Mouse (Mus musculus) liver, embryonic 14.5 days (tissue): ENCODE data around the gene Nrip1. TPM values are rescaled to one million over a fixed set of nuclear protein-coding genes. Genes with fewer than 3 reads are reported as not detected.
"Not testable (repeated sequence)": the region's sequence is repeated elsewhere in the genome, so short reads cannot be mapped to it uniquely, and the experiment has no call there.

ENCODE experiments used
- ATAC-seq: fragments of 200-750 bp; cut with Nextera tagmentation; 2 replicates; pipeline ENCODE4 v1.8.0; 2017; ENCODE audit warnings: moderate number of reproducible peaks, mild to moderate bottlenecking, moderate library complexity; ENCODE audit not compliant: insufficient read depth
- DNase-seq, 3 experiments: peaks; one replicate each; pipeline ENCODE4 v3.0.0-alpha.2; 2012 to 2013; ENCODE audit warnings: low read depth in 3 of 3, low spot score in 3 of 3
- H3K27ac ChIP-seq: fragments of 300-500 bp; sonication (generic); 2 replicates; pipeline ENCODE4 v1.5.1; 2014; ENCODE audit warnings: moderate library complexity, mild to moderate bottlenecking, control low read depth, inconsistent platforms
- H3K27me3 ChIP-seq: fragments of 300-500 bp; sonication (generic); 2 replicates; pipeline ENCODE4 v1.6.1; 2014; ENCODE audit warnings: mild to moderate bottlenecking, low read length, moderate library complexity; ENCODE audit not compliant: control insufficient read depth, insufficient read depth
- H3K36me3 ChIP-seq: fragments of 300-500 bp; sonication (generic); replicated peaks from 2 replicates; pipeline ENCODE4 v1.6.1; 2014; ENCODE audit warnings: low read depth; ENCODE audit not compliant: control insufficient read depth, insufficient read depth
- H3K4me1 ChIP-seq, 2 experiments: fragments of 200-500 bp in 1 of 2; fragments of 300-500 bp in 1 of 2; sonication (generic) in 1 of 2; replicated peaks; 2 replicates each; pipeline ENCODE4 v1.6.1; 2012 to 2014; ENCODE audit warnings: antibody characterized with exemption in 1 of 2, inconsistent platforms in 1 of 2, low read length in 1 of 2; ENCODE audit not compliant: control insufficient read depth in 2 of 2, insufficient read depth in 2 of 2
- H3K4me2 ChIP-seq: fragments of 300-500 bp; sonication (generic); 2 replicates; pipeline ENCODE4 v1.6.1; 2014; ENCODE audit warnings: low read depth, mild to moderate bottlenecking, control low read depth, moderate library complexity
- H3K4me3 ChIP-seq, 2 experiments: fragments of 200-500 bp in 1 of 2; fragments of 300-500 bp in 1 of 2; sonication (generic) in 1 of 2; 2 replicates each; pipeline ENCODE4 v1.5.1; 2012 to 2014; ENCODE audit warnings: low read depth in 2 of 2, low read length in 2 of 2, mild to moderate bottlenecking in 2 of 2, control low read depth in 1 of 2, inconsistent platforms in 1 of 2, moderate library complexity in 1 of 2; ENCODE audit not compliant: insufficient read depth in 1 of 2
- H3K9ac ChIP-seq: fragments of 300-500 bp; sonication (generic); replicated peaks from 2 replicates; pipeline ENCODE4 v1.6.1; 2014; ENCODE audit warnings: mild to moderate bottlenecking, control low read depth, moderate library complexity
- H3K9me3 ChIP-seq: fragments of 300-500 bp; sonication (generic); 2 replicates; pipeline ENCODE4 v1.6.1; 2016; ENCODE audit warnings: low read length, mixed read lengths; ENCODE audit not compliant: control insufficient read depth
- CTCF ChIP-seq: IDR thresholded peaks from 2 replicates; pipeline ENCODE4 v1.5.1; 2016; ENCODE audit warnings: antibody characterized with exemption, low read depth, control low read depth
- EP300 ChIP-seq: IDR thresholded peaks from 2 replicates; pipeline ENCODE4 v1.6.1; 2016; ENCODE audit warnings: antibody characterized with exemption, low read depth
- WGBS: fragments of 180-500 bp; shearing (Covaris S2); extraction: QIAGEN DNeasy Blood & Tissue Kit; methylation state at CpG from one replicate; pipeline ENCODE4 v1.1.7; 2014; ENCODE audit not compliant: insufficient replicate concordance; 5-methylcytosine and 5-hydroxymethylcytosine counted together
- polyA plus RNA-seq, 2 experiments: library from polyadenylated mRNA; depleted of rRNA in 1 of 2; stranded (reverse) in 1 of 2; unstranded in 1 of 2; fragments of >200 nt; fragmentation: Nextera tagmentation in 1 of 2; extraction: Ambion mirVana in 1 of 2; gene quantifications; 2 replicates each; pipeline versions ENCODE4 v1.2.1 to v1.2.3; 2012 to 2014

Gene Nrip1
- polyA plus RNA-seq, 2 experiments: 3.5 to 11.7 TPM

- no peak overlapping the region for H3K27ac ChIP-seq
- H3K9ac ChIP-seq: no peak overlapping the region
- DNase-seq (no peak), ATAC-seq (no peak)
- peaks cover 0 to 4% of the 10 kb centered on the region in 2 experiments; a peak in 2 of 4 replicates for H3K4me1 ChIP-seq
- no peak overlapping the region for H3K4me2 ChIP-seq
- no peak overlapping the region for H3K4me3 ChIP-seq
- H3K36me3 ChIP-seq: no peaks in the 10 kb centered on the region
- TF ChIP-seq EP300 (no peak), CTCF (no peak)
- WGBS: 71% methylated on average over 8 of the region's 8 CpGs
- H3K9me3 ChIP-seq: no peaks in the 10 kb centered on the region
- no peaks in the 10 kb centered on the region for H3K27me3 ChIP-seq
Observed at GRCm38 (mm10) chr16:76408241-76408640, 34.6 kb upstream of the Nrip1 start.

- H3K9me3 ChIP-seq: no peaks in the 10 kb centered on the region
- peaks cover 0 to 4% of the 10 kb centered on the region in 2 experiments; a peak in 2 of 4 replicates for H3K4me1 ChIP-seq
- no peaks in the 10 kb centered on the region for H3K27me3 ChIP-seq
- no peak overlapping the region for H3K4me3 ChIP-seq
- WGBS: 37% methylated on average over 13 of the region's 13 CpGs
- H3K27ac ChIP-seq: no peak overlapping the region
- TF ChIP-seq CTCF (no peak), EP300 (no peak)
- H3K36me3 ChIP-seq: no peaks in the 10 kb centered on the region
- no peak overlapping the region for H3K9ac ChIP-seq
- no peak overlapping the region for H3K4me2 ChIP-seq
- ATAC-seq: no peak
- no peak for DNase-seq
Observed at GRCm38 (mm10) chr16:76407321-76407920, 33.8 kb upstream of the Nrip1 start.

- no peak overlapping the region for H3K4me2 ChIP-seq
- no peaks in the 10 kb centered on the region for H3K9me3 ChIP-seq
- no peak overlapping the region for H3K4me3 ChIP-seq
- 20% methylated on average over 7 of the region's 7 CpGs for WGBS
- peaks cover 0 to 4% of the 10 kb centered on the region in 2 experiments; a peak in 2 of 4 replicates for H3K4me1 ChIP-seq
- H3K9ac ChIP-seq: no peak overlapping the region
- DNase-seq: no peak
- no peak overlapping the region for H3K27ac ChIP-seq
- no peaks in the 10 kb centered on the region for H3K36me3 ChIP-seq
- TF ChIP-seq EP300 (no peak), CTCF (no peak)
- no peaks in the 10 kb centered on the region for H3K27me3 ChIP-seq
- no peak for ATAC-seq
Observed at GRCm38 (mm10) chr16:76406897-76407296, 33.3 kb upstream of the Nrip1 start.

GRCm38 (mm10) chr16:76406319-76406718 lies 32.7 kb upstream of the Nrip1 start:
- no peaks in the 10 kb centered on the region for H3K9me3 ChIP-seq
- WGBS: 72% methylated on average over 7 of the region's 7 CpGs
- no peak overlapping the region for H3K4me3 ChIP-seq
- H3K9ac ChIP-seq: no peak overlapping the region
- H3K36me3 ChIP-seq: no peaks in the 10 kb centered on the region
- peaks cover 0 to 4% of the 10 kb centered on the region in 2 experiments; a peak in 2 of 4 replicates for H3K4me1 ChIP-seq
- ATAC-seq: no peak
- TF ChIP-seq EP300 (no peak), CTCF (no peak)
- H3K27me3 ChIP-seq: no peaks in the 10 kb centered on the region
- no peak overlapping the region for H3K4me2 ChIP-seq
- no peak for DNase-seq
- H3K27ac ChIP-seq: no peak overlapping the region

- 86% methylated on average over 23 of the region's 24 CpGs for WGBS
- not testable (repeated sequence) for ATAC-seq, H3K27me3 ChIP-seq, H3K27ac ChIP-seq, H3K9ac ChIP-seq, H3K4me3 ChIP-seq, H3K4me2 ChIP-seq, H3K9me3 ChIP-seq, H3K4me1 ChIP-seq, DNase-seq, H3K36me3 ChIP-seq
Observed at GRCm38 (mm10) chr16:76403305-76403704, 29.7 kb upstream of the Nrip1 start.
